Mouse (Mus musculus): Measurements from ENCODE around the gene Atg5. TPM values are rescaled to one million over a fixed set of nuclear protein-coding genes. Genes with fewer than 3 reads are reported as not detected.

The Atg5 gene
- polyA plus RNA-seq, 1 experiment, result 2.0 TPM

DNA sequence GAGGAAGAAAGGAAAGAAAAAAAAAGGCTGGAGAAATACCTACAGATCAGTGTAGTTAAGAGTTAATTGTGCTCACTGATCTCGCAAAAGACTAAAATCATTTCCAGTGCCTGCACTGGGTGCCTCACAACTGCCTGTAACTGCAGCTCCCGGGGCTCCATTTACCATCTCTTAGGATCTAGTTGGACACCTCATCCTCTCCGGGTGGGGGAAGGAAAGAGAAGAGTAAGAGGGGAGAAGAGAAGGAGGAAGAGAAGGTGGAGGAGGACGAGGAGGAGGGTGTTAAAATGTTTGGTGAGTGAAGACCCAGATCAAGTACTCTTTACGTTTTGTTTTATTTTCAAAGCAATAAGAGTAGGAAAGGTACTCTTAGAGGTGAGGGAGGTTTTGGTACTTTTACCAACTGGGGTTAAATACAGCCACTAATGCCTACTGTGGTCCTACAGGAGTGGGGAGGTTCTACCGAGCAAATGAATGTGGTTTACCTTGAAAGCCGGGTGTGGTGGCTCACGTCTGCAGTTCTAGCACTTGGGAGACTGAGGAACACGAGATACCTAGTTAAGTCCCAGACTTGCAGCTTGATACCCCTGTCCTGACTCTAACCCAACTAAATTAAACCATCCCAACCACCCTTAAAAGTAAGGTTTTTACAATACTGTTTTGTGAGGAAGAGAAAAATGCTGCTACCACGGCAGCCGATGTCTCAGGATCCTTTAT, 574 bp upstream of the Atg5 start:
- TF ChIP-seq CTCF (IDR thresholded peaks at IDR 0.05; ENCODE audit: control insufficient read depth, insufficient read depth, insufficient replicate concordance, low read depth, low read length) (no peak), POLR2A (IDR thresholded peaks at IDR 0.05; ENCODE audit: control insufficient read depth, low read depth, low read length) (no peak)
- H3K4me1 ChIP-seq (ENCODE audit: control insufficient read depth, insufficient read depth, low read length), result peaks cover 4% of the 10 kb centered on the region
- no peaks in the 10 kb centered on the region for H3K27me3 ChIP-seq (ENCODE audit: control insufficient read depth, insufficient read depth, low read length)
- H3K36me3 ChIP-seq (ENCODE audit: control insufficient read depth, insufficient read depth, low read length), result no peaks in the 10 kb centered on the region
- peak overlapping the region; percentile 88 for H3K27ac ChIP-seq (ENCODE audit: control insufficient read depth, insufficient read depth, low read depth, low read length)
- H3K4me3 ChIP-seq (ENCODE audit: control insufficient read depth, low read depth, low read length), result peak overlapping the region; percentile 94

DNA sequence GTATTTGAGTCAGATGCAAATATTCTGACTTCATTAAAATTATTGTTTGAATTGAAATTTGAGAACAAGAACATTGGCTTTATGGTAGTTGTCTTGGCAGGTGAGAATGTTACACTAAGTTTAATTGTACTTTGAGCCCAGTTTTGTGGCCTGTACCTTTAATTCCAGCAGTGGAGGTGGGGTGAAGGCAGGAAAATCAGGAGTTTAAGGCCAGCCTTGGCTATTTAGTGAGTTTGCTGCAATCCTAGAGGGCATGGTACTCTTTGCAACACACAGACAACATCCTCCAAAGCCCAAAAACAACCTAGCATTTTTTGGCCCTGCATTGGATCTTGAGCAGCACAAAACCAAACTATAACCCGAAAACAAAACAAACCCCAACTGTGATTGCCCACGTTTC, 1.1 kb downstream of the Atg5 start:
- Histone ChIP-seq H3K36me3 (ENCODE audit: control insufficient read depth, insufficient read depth, low read length) (no peaks in the 10 kb centered on the region), H3K27ac (ENCODE audit: control insufficient read depth, insufficient read depth, low read depth, low read length) (no peak overlapping the region), H3K27me3 (ENCODE audit: control insufficient read depth, insufficient read depth, low read length) (no peaks in the 10 kb centered on the region), H3K4me3 (ENCODE audit: control insufficient read depth, low read depth, low read length) (no peak overlapping the region), H3K4me1 (ENCODE audit: control insufficient read depth, insufficient read depth, low read length) (peaks cover 4% of the 10 kb centered on the region)
- no peak for TF ChIP-seq POLR2A (IDR thresholded peaks at IDR 0.05; ENCODE audit: control insufficient read depth, low read depth, low read length)
- no peak for TF ChIP-seq CTCF (IDR thresholded peaks at IDR 0.05; ENCODE audit: control insufficient read depth, insufficient read depth, insufficient replicate concordance, low read depth, low read length)

DNA sequence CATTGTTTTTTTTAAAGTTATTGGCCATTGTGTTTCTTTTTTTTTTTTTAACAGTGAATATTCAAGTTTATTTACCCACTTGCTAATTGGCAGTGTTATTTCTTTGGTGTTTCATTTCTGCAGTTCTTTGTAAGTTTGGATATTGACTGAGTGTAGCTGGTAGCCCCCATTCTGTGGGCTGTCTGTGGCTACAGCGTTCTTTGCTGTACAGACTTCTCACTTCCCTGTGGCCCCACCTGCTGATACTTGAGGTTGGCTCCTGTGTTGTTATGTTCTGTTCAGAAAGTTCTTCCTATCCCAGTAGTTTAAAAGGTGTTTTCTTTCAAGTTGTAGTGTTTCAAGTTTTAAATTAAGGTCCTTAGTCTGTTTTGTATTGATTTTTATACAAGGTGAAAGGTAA, 14.2 kb downstream of the Atg5 start:
- H3K27ac ChIP-seq (ENCODE audit: control insufficient read depth, insufficient read depth, low read depth, low read length), result no peak overlapping the region
- no peaks in the 10 kb centered on the region for H3K27me3 ChIP-seq (ENCODE audit: control insufficient read depth, insufficient read depth, low read length)
- no peak overlapping the region for H3K4me3 ChIP-seq (ENCODE audit: control insufficient read depth, low read depth, low read length)
- TF ChIP-seq POLR2A (IDR thresholded peaks at IDR 0.05; ENCODE audit: control insufficient read depth, low read depth, low read length), result no peak
- no peak for TF ChIP-seq CTCF (IDR thresholded peaks at IDR 0.05; ENCODE audit: control insufficient read depth, insufficient read depth, insufficient replicate concordance, low read depth, low read length)
- no peaks in the 10 kb centered on the region; the same call in 1 of the 2 replicates for H3K4me1 ChIP-seq (ENCODE audit: control insufficient read depth, insufficient read depth, low read length)
- H3K36me3 ChIP-seq (ENCODE audit: control insufficient read depth, insufficient read depth, low read length), result no peaks in the 10 kb centered on the region

DNA sequence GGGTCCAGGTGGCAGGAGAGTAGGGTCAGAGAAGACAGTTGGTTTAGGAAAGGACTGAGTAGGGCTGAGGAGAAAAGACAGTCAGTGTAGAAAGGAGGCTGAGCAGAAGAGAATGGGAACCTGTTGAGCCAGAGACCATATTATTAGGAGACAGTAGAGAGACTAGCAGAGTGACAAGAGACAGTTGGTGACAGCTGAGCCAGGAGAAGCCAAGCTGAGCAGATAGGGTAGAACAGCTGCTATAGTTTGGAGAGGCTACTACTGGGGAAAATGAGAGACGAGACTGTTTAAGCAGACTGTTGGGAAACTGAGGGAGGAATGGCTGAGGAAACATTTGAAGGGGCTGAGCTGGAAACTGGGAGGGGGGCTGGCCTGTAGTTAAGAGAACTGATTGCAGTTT, 16.9 kb downstream of the Atg5 start:
- Histone ChIP-seq H3K4me1 (ENCODE audit: control insufficient read depth, insufficient read depth, low read length) (no peaks in the 10 kb centered on the region; the same call in 1 of the 2 replicates), H3K4me3 (ENCODE audit: control insufficient read depth, low read depth, low read length) (no peak overlapping the region), H3K36me3 (ENCODE audit: control insufficient read depth, insufficient read depth, low read length) (no peaks in the 10 kb centered on the region), H3K27ac (ENCODE audit: control insufficient read depth, insufficient read depth, low read depth, low read length) (no peak overlapping the region), H3K27me3 (ENCODE audit: control insufficient read depth, insufficient read depth, low read length) (no peaks in the 10 kb centered on the region)
- TF ChIP-seq POLR2A (IDR thresholded peaks at IDR 0.05; ENCODE audit: control insufficient read depth, low read depth, low read length) (no peak), CTCF (IDR thresholded peaks at IDR 0.05; ENCODE audit: control insufficient read depth, insufficient read depth, insufficient replicate concordance, low read depth, low read length) (no peak)

DNA sequence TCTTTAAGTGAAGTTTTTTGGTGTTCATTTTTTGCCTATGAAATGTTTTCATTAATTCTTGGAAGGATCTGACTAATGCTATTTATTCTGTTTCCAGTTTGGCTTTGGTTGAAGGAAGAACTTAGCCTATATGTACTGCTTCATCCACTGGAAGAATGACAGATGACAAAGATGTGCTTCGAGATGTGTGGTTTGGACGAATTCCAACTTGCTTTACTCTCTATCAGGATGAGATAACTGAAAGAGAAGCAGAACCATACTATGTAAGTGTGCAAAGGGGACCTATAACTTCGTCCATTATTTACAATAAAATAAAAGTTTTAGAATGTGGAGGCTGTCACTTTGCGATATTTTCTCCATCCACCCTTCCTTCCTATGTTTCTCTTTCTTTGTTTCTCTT, 17.8 kb downstream of the Atg5 start:
- Histone ChIP-seq H3K27me3 (ENCODE audit: control insufficient read depth, insufficient read depth, low read length) (no peaks in the 10 kb centered on the region), H3K4me3 (ENCODE audit: control insufficient read depth, low read depth, low read length) (no peak overlapping the region), H3K36me3 (ENCODE audit: control insufficient read depth, insufficient read depth, low read length) (no peaks in the 10 kb centered on the region), H3K4me1 (ENCODE audit: control insufficient read depth, insufficient read depth, low read length) (no peaks in the 10 kb centered on the region; the same call in 1 of the 2 replicates), H3K27ac (ENCODE audit: control insufficient read depth, insufficient read depth, low read depth, low read length) (no peak overlapping the region)
- TF ChIP-seq CTCF (IDR thresholded peaks at IDR 0.05; ENCODE audit: control insufficient read depth, insufficient read depth, insufficient replicate concordance, low read depth, low read length), result no peak
- no peak for TF ChIP-seq POLR2A (IDR thresholded peaks at IDR 0.05; ENCODE audit: control insufficient read depth, low read depth, low read length)

DNA sequence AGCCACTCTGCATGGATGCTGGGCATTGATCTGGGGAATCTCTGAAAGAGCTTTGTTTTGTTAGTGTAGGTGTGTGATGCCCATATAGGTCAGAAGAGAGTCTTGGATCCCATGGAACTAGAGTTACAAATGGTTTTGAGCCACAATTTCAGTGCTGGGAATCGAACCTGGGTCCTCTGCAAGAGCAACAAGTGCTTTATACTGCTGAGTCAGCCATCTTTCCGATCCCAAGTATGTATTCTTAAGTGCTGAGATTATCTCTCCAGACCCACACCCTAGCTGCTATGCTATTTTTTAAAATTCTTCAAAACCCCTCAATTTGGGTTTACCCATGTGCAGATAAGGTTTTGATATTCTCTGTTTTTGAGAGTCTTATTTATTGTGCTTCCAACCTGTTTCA, 22.7 kb downstream of the Atg5 start:
- Histone ChIP-seq H3K27me3 (ENCODE audit: control insufficient read depth, insufficient read depth, low read length) (no peaks in the 10 kb centered on the region), H3K36me3 (ENCODE audit: control insufficient read depth, insufficient read depth, low read length) (no peaks in the 10 kb centered on the region), H3K27ac (ENCODE audit: control insufficient read depth, insufficient read depth, low read depth, low read length) (no peak overlapping the region), H3K4me3 (ENCODE audit: control insufficient read depth, low read depth, low read length) (no peak overlapping the region), H3K4me1 (ENCODE audit: control insufficient read depth, insufficient read depth, low read length) (no peaks in the 10 kb centered on the region)
- TF ChIP-seq CTCF (IDR thresholded peaks at IDR 0.05; ENCODE audit: control insufficient read depth, insufficient read depth, insufficient replicate concordance, low read depth, low read length) (no peak), POLR2A (IDR thresholded peaks at IDR 0.05; ENCODE audit: control insufficient read depth, low read depth, low read length) (no peak)

DNA sequence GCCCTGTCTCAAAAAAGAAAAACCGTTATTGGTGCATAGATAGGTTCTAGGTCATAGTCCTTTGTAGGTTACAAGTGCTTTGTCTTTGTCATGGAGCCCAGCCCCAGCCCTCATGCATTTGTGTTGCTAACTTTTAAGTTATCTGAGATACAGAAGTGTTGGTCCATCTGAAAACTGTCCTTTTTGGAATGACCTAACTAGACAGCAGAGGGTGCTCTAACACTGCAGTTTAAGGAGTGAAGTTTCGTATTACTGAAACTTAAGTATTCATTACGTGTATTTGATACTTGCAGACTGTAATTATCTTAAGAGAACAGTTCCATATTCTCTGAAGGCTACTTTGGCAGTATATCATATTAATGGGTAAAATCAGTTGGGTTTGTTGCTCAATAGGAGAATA, 24.0 kb downstream of the Atg5 start:
- TF ChIP-seq POLR2A (IDR thresholded peaks at IDR 0.05; ENCODE audit: control insufficient read depth, low read depth, low read length) (no peak), CTCF (IDR thresholded peaks at IDR 0.05; ENCODE audit: control insufficient read depth, insufficient read depth, insufficient replicate concordance, low read depth, low read length) (no peak)
- H3K27ac ChIP-seq (ENCODE audit: control insufficient read depth, insufficient read depth, low read depth, low read length), result no peak overlapping the region
- no peaks in the 10 kb centered on the region for H3K4me1 ChIP-seq (ENCODE audit: control insufficient read depth, insufficient read depth, low read length)
- H3K27me3 ChIP-seq (ENCODE audit: control insufficient read depth, insufficient read depth, low read length), result no peaks in the 10 kb centered on the region
- no peak overlapping the region for H3K4me3 ChIP-seq (ENCODE audit: control insufficient read depth, low read depth, low read length)
- no peaks in the 10 kb centered on the region for H3K36me3 ChIP-seq (ENCODE audit: control insufficient read depth, insufficient read depth, low read length)

All from testis, adult 2 months (tissue).